Mouse (Mus musculus): ENCODE data around the gene Porcn. TPM values are rescaled to one million over a fixed set of nuclear protein-coding genes. Genes with fewer than 3 reads are reported as not detected.

Porcn gene
- polyA plus RNA-seq (2015; fragmentation: Nextera tagmentation; extraction: Ambion mirVana), result 7.7 and 8.9 TPM in 2 replicates

DNA sequence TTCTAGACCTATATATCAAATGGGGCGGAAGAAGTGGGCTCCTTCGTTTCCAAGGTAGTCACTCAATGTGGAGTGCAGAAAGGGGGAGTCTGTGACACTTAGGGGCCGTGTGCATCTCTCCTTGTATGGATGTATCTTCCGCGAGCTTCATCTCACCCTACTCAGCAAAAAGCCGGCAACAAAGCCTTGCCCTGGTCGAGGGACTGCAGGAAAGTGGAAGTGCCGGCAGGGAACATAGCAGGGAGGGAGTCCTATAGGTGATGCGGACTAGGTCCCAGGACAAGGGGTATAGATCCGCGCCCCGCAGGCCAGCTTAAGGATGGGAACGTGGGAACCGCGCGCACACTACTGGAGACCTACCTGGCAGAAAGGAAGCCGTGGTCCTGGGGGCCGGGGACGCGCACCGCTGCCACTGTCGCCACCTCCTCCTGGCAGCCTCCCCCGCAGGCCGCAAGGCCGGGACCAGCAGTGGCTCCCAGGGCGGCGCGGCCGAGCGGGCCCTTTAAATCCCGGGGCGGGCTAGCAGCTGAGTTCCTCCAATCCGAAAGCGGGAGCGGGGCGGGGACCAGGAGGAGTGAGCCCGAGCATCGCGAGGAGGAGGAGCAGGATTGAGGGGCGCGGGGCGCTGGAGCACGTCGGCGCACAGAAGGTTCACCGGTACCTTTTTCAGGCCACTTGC lies at the start of gene Porcn:
TSS of gene Porcn (minus strand) at position 511 of the 679 bp plus-strand sequence.
- no peak for TF ChIP-seq CTCF (IDR thresholded peaks at IDR 0.05; ENCODE audit: low read depth)
- no peak within 1 kb of the TSS for H3K27ac ChIP-seq
- H3K9ac ChIP-seq (ENCODE audit: low read depth, low read length), result peak within 1 kb of the TSS; percentile 48; the same call in 1 of the 2 replicates
- H3K4me2 ChIP-seq (ENCODE audit: low read length), result peak within 1 kb of the TSS; percentile 62
- H3K4me3 ChIP-seq (replicated peaks; ENCODE audit: low read depth, low read length), result peak within 1 kb of the TSS; percentile 45
- WGBS, result 23% methylated on average over 46 of the region's 46 CpGs
- no peaks in the 10 kb centered on the region for H3K9me3 ChIP-seq (replicated peaks; ENCODE audit: low read length)
- H3K4me1 ChIP-seq (replicated peaks; ENCODE audit: insufficient read depth, low read length), result no peaks in the 10 kb centered on the region
- no peaks in the 10 kb centered on the region for H3K36me3 ChIP-seq (ENCODE audit: insufficient read depth, low read length)
- DNase-seq (ENCODE audit: low spot score) (peak; percentile 82), ATAC-seq (replicated peaks; ENCODE audit: low FRiP score, low read depth) (peak; percentile 93)
- H3K27me3 ChIP-seq (ENCODE audit: insufficient read depth, low read length), result no peaks in the 10 kb centered on the region

DNA sequence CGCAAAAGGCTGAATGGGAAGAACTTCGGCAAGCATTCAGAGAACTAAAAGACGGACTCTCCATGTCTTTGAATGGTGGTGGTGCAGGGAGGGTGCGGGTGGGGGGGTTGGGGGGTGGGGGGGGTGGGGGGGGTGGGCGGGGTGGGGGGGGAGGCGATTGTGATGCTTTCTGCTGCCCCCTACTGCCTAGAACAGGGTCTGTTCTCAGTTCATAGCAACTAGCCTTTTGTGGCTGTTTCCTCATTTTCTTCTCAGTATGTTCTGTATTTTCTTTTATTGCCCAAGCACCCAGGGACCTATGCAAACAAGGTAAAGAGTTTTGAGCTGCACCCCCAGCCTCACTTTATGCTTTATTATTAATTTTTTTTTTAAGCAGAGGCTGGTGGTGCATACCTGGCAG lies 49.5 kb upstream of the Porcn start:
- ATAC-seq (replicated peaks; ENCODE audit: low FRiP score, low read depth) (no peak), DNase-seq (ENCODE audit: low spot score) (no peak)
- Histone ChIP-seq H3K36me3 (ENCODE audit: insufficient read depth, low read length) (no peaks in the 10 kb centered on the region), H3K4me1 (replicated peaks; ENCODE audit: insufficient read depth, low read length) (no peaks in the 10 kb centered on the region), H3K27me3 (ENCODE audit: insufficient read depth, low read length) (no peaks in the 10 kb centered on the region), H3K27ac (no peak overlapping the region), H3K9me3 (replicated peaks; ENCODE audit: low read length) (no peaks in the 10 kb centered on the region), H3K4me3 (replicated peaks; ENCODE audit: low read depth, low read length) (no peak overlapping the region), H3K4me2 (ENCODE audit: low read length) (no peak overlapping the region), H3K9ac (ENCODE audit: low read depth, low read length) (no peak overlapping the region)
- no peak for TF ChIP-seq CTCF (IDR thresholded peaks at IDR 0.05; ENCODE audit: low read depth)
- WGBS, result 59% methylated on average over 3 of the region's 6 CpGs

DNA sequence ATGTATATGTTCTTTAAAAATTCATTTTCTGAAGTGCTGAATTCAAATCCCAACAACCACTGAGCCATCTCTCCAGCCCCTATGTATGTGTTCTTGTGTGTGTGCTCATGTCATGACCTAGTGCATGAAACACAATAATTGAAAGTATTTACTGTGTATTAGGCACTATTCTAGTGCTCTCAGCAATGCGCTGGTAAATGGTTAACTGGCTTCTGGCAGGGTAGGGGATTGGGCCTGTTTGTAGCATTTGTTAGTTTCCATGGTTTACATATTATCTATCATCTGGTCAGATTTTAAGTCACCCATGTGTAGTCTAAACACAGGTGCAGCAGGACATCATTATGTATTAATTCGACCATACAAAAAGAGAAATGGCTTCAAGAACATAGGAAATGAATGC lies 47.4 kb upstream of the Porcn start:
- no peak for TF ChIP-seq CTCF (IDR thresholded peaks at IDR 0.05; ENCODE audit: low read depth)
- no peak for DNase-seq (ENCODE audit: low spot score)
- H3K4me2 ChIP-seq (ENCODE audit: low read length), result no peak overlapping the region

DNA sequence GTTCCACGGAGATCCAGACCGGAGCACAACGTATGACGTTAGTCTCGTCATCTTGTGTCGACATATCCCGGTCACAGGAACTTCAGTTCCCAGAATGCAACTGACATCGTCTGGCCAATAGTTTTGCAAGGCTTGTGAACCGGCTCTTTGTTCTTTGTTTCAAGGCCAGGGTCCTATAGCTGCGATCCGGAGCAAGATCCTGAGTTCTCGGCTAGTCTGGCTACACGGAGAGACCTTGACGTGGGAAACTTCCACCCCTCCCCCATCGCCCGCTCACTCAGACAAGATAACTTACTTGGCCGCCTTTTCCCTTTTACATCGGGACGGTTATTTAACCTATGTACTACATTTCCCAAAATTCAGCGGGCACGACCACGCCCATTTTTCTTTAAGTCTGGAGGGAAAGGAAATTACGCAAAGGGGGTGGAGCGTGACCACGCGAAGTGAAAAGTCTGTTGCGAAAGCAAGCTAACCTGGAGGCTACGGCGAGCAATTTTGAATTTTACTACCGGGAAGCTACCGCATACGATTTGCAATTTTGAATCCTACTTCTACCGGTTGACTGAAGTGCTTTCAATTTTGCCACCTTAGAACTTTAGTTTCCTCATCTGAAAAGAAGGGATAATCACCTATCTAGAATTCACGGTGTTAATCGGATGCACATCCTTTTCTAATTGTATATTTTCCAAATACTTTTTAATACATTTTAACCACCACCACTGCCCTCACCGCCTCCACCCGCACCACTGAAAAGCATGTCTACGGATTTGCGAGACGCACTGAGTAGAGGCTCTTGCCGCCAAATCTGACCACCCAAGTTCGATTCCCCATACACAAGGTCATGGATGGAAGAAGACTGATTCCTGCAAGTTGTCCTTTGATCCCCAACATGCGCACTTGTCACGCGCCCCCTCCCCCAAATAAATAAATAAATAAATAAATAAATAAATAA lies 46.3 kb upstream of the Porcn start, which contains the start of gene Ftsj1:
TSS of gene Ftsj1 (minus strand) at position 73 of the 952 bp plus-strand sequence.
- 22% methylated on average over 45 of the region's 45 CpGs for WGBS
- TF ChIP-seq CTCF (IDR thresholded peaks at IDR 0.05; ENCODE audit: low read depth), result no peak
- Histone ChIP-seq H3K36me3 (ENCODE audit: insufficient read depth, low read length) (no peaks in the 10 kb centered on the region), H3K27ac (0 out of 2 replicates have a peak within 1 kb of the TSS, but pooled peaks have one; percentile 47), H3K4me2 (ENCODE audit: low read length) (peak within 1 kb of the TSS; percentile 53), H3K9me3 (replicated peaks; ENCODE audit: low read length) (no peaks in the 10 kb centered on the region), H3K4me1 (replicated peaks; ENCODE audit: insufficient read depth, low read length) (no peaks in the 10 kb centered on the region), H3K9ac (ENCODE audit: low read depth, low read length) (peak within 1 kb of the TSS; percentile 59), H3K27me3 (ENCODE audit: insufficient read depth, low read length) (no peaks in the 10 kb centered on the region), H3K4me3 (replicated peaks; ENCODE audit: low read depth, low read length) (peak within 1 kb of the TSS; percentile 44)
- peak; percentile 93 for DNase-seq (ENCODE audit: low spot score)
- ATAC-seq (replicated peaks; ENCODE audit: low FRiP score, low read depth), result peak; percentile 95

More for the DNA sequence above, 47.4 kb upstream of the Porcn start:
- Histone ChIP-seq H3K9ac (ENCODE audit: low read depth, low read length) (no peak overlapping the region), H3K36me3 (ENCODE audit: insufficient read depth, low read length) (no peaks in the 10 kb centered on the region), H3K27ac (no peak overlapping the region), H3K9me3 (replicated peaks; ENCODE audit: low read length) (no peaks in the 10 kb centered on the region), H3K4me3 (replicated peaks; ENCODE audit: low read depth, low read length) (no peak overlapping the region), H3K4me1 (replicated peaks; ENCODE audit: insufficient read depth, low read length) (no peaks in the 10 kb centered on the region), H3K27me3 (ENCODE audit: insufficient read depth, low read length) (no peaks in the 10 kb centered on the region)
- no peak for ATAC-seq (replicated peaks; ENCODE audit: low FRiP score, low read depth)
- WGBS, result 74% methylated on average over 2 of the region's 2 CpGs

DNA sequence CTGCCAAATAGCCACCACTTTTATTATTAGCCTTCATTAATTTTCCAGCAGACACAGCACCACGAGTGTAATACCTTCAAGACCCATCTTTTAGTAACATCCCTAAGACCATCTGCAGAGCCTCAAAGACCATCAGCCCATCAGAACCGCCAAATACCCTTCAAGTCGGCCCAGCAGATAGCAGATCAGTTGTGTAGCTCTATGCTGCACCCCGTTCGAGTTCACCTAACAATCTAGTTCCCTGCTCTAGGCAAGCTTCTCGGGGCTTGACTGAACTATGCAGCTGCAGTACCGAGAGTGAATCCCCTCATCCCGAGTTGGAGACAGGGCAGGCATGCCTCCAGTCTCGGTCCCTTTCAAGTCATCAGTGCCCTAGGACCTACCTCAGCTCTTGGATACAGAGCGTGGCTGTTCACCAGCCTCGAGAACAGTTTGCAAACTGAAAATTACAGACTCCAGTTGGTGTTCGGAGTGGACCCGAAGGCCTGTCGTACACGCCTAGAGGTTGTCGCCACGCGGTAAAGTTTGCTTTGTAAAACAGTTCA lies 45.5 kb upstream of the Porcn start:
- DNase-seq (ENCODE audit: low spot score), result peak; percentile 4
- 28% methylated on average over 18 of the region's 18 CpGs for WGBS
- peak; percentile 52 for ATAC-seq (replicated peaks; ENCODE audit: low FRiP score, low read depth)
- Histone ChIP-seq H3K27ac (no peak overlapping the region), H3K4me2 (ENCODE audit: low read length) (peak overlapping the region; percentile 53), H3K36me3 (ENCODE audit: insufficient read depth, low read length) (no peaks in the 10 kb centered on the region), H3K9me3 (replicated peaks; ENCODE audit: low read length) (no peaks in the 10 kb centered on the region), H3K4me3 (replicated peaks; ENCODE audit: low read depth, low read length) (peak overlapping the region; percentile 44), H3K9ac (ENCODE audit: low read depth, low read length) (peak overlapping the region; percentile 59), H3K27me3 (ENCODE audit: insufficient read depth, low read length) (no peaks in the 10 kb centered on the region), H3K4me1 (replicated peaks; ENCODE audit: insufficient read depth, low read length) (no peaks in the 10 kb centered on the region)
- no peak for TF ChIP-seq CTCF (IDR thresholded peaks at IDR 0.05; ENCODE audit: low read depth)

DNA sequence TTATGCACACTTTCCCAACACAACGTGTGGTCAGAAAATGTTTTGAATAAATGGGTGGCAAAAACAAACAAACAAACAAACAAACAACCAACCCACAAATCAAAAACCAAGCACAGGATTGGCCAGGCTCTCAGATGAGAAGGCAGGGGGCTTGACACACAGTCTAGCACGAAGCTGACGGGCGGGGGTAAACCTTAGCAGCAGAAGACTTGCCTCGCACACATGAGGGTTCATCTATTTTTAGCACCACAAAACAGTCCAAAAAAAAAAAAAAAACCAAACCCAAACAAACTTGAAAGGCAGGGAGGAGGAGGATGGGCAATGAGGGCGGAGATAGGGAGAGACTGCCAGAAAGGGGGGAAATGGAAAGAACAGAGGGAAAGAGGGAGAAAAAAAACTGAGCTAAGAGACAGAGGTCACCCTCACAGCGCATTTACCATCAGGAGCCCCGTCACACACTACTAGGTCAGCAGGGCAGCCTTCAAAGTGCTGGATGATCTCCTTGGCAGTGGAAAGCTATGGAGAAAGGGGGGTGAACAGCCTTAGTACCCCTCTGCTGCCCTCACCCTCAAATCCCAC lies 42.3 kb upstream of the Porcn start:
- Histone ChIP-seq H3K4me2 (ENCODE audit: low read length) (no peak overlapping the region), H3K9me3 (replicated peaks; ENCODE audit: low read length) (no peaks in the 10 kb centered on the region), H3K4me3 (replicated peaks; ENCODE audit: low read depth, low read length) (no peak overlapping the region), H3K36me3 (ENCODE audit: insufficient read depth, low read length) (no peaks in the 10 kb centered on the region), H3K27ac (no peak overlapping the region), H3K27me3 (ENCODE audit: insufficient read depth, low read length) (no peaks in the 10 kb centered on the region), H3K4me1 (replicated peaks; ENCODE audit: insufficient read depth, low read length) (no peaks in the 10 kb centered on the region), H3K9ac (ENCODE audit: low read depth, low read length) (no peak overlapping the region)
- no peak for ATAC-seq (replicated peaks; ENCODE audit: low FRiP score, low read depth)
- 75% methylated on average over 8 of the region's 8 CpGs for WGBS
- no peak for TF ChIP-seq CTCF (IDR thresholded peaks at IDR 0.05; ENCODE audit: low read depth)
- no peak for DNase-seq (ENCODE audit: low spot score)

All from kidney, postnatal 0 days (tissue).